Mouse (Mus musculus) MEL-GATA-1-ER (cell line): ENCODE results near the gene Hoxa11.
A peak's percentile ranks its signal among the peaks of the same experiment; 100 is the strongest.

Source experiments
- DNase-seq: peaks from one replicate; pipeline ENCODE4 v3.0.0-alpha.2; 2012; ENCODE audit warnings: low read depth; ENCODE audit errors: extremely low read depth

The Hoxa11 gene

DNA sequence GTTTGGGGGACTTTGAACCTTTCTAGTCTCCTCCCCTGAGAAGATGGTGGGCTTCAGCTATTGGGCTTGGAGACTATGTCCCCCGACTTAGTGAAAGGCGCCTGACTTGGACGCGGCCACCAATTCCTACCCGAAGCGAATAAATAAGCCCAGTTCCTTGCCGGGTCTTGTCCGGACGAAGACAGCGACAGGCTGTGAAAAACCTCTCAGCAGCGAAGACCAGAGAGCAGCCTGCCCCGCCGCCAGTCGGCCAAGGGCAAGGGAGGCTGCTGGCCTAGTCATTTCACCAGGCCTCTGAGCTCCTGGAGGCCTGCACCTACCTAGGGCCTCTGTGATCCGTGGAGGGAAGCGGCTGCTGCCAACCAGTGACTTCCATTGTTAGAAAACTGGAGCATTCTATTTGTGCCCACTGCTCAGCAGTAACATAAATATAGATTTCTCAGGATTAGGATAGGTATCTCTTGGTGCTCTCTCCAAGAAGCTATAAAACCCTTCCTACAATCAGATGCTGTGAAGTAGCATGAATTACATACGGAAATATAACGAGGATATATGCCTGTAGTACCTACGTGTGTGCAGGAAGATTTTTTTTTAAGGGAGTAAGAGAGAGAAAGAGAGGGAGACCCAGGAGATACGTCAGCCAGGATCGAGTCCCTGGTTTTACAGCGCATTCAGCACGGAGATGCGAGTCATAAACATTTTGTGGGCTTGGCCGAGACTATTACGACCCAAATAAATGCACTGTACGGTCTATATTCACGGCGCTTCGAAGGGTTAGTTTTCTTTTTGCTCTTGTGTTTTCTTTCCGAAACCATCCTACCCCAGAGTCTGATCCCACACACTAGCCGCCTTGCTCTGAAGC, 25.4 kb downstream of the Hoxa11 start:
- DNase-seq = no peak

DNA sequence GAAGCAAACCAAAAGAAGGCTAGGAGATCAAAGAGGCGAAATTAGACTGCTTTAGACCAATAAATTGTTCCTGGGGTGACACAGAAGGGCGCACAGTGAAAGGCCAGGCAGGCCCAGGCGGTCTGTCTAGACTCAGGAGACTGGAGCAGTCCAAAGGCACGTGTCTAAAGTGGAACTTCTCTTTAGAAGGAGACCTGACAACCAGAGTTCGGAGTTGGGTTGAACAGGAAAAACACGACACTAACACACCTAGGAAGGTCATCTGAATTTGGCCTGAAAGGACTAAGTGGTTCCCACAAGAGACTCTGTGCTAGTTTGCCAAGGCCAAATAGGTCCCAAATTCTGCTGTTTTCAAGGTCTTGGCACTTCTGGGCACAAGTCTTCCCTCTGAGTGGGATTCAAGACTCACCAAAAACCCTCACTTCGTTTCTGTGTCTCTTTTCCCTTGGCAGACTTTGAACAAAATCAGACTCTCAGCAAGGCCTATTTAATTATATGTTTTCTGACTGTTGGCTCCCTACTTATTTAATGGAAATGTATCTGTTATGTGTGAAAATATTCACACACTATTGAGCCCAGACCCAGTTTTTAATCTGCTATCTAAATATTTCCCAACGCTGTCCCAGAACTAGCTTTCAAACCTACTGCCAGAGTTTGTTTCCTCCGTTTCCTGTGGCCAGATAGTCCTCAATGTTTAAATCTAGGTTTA, 26.2 kb downstream of the Hoxa11 start:
- no peak for DNase-seq

DNA sequence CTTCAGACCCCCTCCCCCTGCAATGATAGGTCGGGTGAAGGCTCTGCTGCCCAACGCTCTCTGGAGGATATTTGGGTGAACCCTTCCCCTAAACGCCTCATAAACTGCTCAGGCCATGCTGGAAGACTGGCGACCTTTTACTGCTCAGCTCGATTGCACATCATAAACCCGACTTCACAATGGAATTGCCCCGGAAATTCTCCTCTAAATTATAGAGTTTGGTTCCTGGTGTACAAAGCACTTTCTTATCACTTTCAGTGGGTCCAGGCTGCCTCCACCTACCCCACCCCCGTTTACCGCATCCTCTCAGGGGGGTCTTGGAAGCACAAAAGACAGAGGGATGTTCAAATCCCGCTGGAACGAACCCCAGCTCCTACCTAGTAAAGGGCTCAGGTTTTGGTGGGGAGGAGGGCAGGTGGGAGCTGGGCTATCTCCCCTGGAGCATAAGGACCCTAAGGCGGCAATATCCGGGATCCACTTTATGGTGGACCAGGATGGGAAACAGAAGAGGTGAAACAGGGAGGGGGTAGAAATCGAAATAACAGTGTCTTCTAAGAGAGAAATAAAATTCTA, 26.9 kb downstream of the Hoxa11 start:
- no peak for DNase-seq

DNA sequence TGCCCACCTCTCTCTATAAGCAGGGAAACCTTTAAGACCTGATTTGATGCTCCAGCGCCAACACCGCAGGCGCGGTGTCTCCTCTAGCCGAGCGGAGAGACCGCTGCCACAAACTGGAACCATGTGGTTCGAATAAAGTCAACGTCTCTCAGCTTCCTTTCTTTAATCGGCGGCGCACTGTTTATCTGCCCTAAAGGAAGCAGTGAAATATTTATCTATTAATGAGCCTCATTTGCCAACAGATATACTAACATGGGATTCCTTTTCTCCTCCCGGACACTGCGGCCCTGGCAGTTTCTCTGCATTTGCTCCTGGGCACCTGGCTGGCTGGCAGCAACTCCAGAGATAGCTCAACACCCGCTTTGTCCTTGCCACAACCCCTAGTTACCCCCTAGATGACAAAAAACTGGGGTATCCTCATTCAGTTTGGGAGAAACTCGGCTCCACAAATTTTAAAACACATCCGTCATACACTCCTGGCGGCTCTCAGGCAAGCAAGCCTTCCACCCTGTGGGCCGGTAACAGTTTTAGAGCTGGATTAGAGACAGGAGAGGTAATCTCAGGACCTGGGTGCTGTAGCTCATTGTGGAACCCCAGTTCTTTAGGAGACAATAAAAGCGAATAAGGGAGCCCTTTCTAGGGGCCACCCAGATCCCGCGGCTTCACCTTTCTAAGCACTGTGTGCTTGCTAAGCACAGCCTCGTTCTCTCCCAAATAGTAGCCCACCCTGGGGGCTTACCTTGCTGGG, 27.5 kb downstream of the Hoxa11 start:
- DNase-seq = no peak

DNA sequence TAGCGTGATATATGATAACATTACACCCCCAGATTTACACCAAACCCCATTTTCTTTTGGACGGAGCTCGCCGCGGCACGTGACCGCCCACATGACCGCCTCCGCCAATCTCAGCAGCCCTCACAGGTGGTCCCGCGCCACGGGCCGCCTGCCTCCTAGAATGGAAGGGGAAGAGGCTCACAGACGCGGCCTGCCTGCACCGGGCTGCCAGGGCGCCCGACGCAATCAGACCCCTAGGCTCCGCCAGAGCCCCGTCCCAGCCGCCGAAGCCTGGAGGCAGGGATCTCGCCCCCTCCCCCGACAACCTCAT, 28.2 kb downstream of the Hoxa11 start:
- no peak for DNase-seq

DNA sequence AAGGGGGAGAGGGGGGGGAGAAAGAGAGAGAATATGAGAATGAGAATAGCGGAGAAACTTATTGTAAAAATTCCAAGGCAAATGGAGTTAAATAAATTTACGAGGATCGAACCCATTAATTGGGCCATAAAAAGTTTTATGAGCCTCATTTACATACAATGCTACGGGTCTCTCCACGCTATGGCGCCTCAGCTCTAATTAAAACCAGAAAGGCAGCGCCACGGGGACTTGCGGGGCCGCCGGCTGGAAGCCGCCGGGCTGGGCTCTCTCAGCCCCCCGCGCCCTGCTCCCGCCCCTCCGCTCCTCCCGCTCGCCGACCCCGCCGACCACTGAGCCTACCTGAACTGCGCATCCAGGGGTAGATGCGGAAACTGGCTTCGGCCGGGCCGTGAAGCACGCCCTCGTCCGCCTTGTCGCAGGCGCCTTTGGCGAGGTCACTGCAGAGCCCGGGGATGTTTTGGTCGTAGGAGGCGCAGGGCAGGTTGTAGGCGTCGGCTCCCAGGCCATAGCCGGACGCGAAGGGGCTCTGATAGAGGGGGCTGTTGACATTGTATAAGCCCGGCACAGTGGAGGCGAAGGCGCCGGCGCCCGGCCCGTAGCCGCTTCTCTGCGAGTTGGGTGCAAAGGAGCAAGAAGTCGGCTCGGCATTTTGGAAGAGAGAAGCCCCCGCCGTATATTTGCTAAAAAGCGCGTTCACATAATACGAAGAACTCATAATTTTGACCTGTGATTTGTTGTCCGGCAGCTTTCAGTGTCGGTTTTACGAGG, 28.7 kb downstream of the Hoxa11 start:
- DNase-seq = no peak

DNA sequence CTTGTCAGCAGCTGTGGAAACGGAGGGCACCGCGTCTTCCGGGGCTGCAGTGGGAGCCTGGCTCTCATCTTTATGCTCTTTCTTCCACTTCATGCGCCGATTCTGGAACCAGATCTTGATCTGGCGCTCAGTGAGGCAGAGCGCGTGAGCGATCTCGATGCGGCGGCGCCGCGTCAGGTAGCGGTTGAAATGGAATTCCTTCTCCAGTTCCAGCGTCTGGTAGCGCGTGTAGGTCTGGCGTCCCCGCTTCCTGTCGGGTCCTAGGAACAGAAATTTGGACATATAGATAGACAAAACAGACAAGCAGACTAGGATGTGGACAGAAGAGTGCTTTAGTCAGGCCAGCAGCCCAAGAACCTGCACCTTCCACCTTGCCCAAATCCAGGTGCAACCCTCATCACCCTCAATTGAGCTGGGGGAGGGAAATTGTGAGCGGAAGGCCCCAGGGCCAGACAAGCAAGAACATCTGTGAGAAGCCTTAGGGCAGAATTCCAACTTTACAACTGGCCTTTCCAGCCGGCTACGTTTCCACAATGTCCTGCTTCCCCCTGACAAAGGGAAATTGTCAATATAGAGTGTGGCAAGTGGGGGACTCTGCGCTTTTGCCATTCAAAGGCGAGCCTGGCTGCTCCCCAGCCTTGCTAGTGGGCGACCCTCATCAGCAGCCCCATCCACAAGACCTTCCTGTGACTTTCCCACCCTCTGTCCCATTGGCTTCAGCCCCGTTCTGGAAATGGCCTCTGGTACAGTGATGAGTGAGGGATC, 29.7 kb downstream of the Hoxa11 start:
- DNase-seq = no peak

DNA sequence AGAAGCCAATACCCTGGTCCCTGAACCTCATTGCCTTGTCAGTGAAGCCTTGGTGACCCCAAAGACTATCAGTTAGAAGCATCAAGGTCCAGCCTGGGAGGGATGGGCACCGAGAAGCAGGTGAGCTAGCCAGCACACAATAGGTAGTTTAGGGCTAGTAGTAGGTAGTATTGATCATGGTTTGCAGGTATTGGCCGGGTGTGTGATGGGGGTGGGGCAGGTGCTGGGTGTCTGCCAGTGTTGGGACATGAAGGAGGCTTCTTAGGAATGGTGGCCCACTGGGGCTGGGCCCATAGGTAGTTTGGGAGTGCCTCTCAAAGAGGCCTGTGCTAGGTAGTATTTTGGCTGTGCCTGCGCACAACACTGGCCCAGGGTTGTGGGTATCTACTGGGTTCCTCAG, 30.5 kb downstream of the Hoxa11 start:
- no peak for DNase-seq

DNA sequence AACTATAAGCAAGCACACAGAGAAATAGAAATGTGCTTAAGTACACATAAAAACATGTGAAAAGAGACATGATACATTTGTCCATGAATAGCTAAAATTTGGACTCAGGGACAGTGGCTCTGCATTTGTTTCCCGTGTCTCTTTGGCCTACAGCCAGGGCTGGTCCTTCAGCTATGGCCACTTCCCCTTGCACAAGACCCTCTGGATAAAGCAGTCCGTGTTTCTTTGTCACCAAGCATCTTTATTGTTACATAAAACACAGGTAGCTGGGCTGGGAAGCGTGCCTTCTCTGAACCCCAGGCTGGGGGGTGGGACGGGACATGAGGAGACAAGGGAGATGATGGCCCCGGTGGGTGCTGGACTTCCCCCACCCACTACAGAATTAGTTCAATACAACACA, 31.3 kb downstream of the Hoxa11 start:
- DNase-seq = no peak

DNA sequence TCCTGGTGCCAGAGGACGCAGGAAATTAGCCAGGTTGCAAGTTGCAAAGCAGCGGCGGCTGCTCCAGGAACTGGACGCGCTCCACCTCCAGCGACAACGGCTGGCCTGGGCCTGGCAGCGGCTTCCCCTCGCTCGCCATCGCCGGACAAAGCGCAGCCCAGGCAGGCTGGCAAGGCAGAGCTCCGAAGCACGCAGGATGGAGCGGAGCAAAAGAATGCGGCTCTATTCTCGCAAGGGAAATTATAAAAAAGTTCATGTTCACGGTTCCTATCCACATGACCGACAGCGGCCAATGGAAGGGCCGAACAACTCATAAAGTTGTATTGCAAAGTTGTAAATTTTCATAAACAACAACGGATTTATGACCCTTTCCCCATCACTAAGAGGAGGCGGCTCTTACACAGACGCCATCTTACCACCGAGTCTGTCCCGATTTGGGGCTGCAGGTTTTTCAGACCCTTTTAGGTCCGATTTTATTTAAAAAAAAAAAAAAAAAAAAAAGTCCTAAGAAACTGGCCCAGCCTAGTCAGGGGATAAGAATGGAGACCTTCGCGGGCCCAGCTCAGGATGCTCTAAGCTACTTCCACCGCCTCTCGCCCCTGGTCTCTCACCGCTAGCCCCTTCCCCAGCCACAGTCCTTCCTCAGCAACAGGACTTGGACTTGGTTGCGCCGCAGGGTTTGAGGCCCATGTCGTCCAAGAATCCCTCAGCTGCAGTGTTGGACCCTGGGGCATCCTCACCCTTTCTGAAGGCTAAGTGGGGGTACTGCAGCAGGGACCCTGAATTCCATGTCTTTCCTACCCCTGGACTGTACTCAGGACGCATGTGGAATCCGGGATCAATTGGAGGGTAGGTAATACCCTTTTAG, 32.3 kb downstream of the Hoxa11 start, which contains the start of the genes Hoxa3 and Gm28308:
Gene Hoxa3 (minus strand): TSS at position 218 of the 868 bp plus-strand sequence.
Gene Gm28308 (minus strand): TSS at position 221 of the 868 bp plus-strand sequence.
- DNase-seq = no peak

DNA sequence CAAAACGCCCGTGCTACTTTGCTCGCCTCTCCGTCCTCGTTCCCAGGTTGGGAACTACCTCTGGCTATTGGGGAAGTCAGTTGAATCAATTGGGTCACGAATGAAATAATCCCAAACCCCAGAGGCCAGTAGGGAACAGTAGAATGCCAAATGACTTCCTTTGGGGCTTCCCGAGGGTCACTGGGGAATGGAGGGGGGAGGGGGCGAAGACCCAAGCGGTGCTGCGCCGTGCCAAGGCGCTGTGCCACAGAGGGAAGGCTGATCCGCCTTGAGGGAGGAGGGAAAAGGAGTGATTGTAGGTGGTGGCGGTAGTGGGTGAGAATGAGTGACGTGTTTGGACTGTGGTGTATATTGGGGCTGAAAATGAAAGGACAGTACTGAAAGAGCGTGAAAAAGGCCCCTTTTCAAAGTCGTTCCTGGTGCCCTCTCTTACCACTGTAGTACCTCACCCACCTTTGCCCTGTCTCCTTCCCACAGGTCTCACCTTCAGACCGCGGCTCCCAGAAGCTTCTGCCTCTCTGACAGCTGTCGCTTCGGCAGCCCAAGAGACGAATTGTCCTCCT, 33.0 kb downstream of the Hoxa11 start:
- DNase-seq = no peak

DNA sequence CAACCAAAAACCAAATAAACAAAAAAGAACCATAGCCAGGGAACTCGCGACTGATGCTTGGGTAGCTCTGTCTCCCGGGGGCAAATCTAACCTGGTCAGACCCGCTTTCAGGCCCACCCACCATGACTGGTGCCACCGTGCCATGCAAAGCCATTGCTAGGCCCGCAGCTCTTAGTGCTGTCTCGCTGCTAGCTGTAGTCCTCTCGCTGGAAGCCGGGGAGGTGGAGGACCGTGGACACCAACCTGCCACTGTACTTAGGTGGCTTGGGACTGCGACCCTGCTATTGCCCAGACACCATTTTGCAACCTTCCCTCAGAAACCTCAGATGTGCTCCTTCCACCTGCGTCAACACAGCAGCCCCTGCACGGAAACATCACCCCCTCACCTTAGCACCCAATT, 33.6 kb downstream of the Hoxa11 start:
- no peak for DNase-seq

DNA sequence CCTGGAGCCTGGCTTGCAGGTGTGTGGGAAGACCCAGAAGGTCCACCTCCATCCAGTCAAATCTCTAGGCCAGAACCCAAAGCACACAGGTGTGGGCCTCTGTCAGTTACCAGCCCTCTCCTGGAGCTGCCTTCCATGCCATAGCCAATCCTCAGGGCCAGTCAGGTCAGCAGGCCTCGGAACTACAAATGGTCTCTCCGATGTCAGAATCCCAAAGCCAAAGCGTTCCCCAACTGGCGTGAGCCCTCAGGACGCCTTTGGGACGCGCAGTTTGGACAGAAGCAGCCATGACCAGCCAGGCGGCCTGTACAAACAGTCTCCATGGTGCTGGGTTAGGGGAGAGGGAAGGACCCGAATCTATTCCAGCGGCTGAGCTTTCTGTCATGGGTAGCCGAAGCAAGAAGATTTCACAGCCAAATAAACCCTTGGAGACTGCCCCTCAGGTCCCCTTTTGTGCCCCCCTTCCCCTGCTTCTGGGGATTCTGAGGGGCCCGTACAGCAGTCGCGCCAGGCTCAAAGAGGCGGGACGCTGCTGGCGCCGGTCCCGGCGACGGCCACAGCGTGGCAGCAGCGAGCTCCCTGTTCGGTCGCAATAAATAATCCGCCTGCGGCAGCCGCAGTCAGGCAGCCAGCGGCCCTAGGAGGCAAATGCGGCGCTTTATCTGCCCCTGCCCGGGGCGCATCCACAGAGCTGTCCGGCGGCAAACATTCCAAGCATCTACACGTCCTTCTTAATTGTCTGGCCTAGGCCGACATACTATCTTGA, 34.3 kb downstream of the Hoxa11 start:
- DNase-seq = peak; percentile 43

DNA sequence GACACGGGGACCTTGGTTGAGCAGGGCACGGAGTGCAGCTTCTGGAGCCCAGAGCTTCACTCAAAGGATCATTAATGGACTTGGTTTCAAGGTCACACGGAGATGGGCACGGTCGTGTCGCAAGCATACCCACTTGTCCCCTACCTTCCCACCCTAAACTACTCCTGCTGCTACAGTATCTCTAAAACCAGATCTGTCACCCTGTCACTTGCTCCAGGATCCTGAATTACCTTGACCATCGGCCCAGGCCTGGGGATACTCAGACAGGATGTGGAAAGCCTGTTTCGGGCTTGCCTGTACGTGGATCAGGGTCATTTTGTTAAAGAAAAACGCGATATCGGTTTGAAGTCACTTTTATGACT, 35.9 kb downstream of the Hoxa11 start:
- DNase-seq = no peak

DNA sequence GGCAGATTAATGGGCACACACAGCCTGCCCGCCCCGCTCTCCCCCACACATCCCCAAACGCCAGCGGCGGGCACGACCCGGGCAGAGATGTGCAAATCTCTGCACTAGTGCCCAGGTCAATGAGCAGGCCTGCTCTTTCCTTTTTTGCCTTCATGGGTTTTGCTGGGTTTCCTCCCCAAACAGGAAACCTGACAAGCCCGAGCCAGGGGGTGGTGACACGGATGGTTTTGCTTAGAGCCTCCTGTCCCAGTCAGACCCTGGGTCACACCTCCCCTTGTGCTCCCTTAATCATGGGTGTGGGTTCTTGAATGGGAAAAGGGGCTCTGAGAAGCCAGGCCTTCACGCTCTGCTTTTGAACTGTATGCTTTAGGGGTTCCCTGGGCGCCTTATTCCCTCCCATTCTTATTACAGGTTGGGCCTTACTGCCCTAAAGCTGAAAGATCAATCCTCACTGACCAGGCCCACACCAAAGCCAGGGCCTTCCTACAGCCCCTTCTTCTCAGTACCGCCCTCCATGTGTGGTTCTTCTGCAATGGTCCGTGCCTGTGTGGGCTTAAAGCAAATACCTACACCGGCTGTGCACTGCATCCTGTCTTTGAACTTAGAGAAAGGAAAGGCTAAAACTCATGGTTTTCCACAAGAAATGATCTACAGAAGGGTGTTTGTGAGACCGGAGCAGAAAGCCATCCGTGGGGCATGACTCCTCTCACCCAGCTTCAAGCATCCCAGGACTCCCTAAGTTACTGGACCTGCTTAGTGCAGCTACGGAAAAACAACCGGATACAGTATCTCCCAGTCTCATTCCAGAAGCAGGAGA, 36.5 kb downstream of the Hoxa11 start:
- no peak for DNase-seq

DNA sequence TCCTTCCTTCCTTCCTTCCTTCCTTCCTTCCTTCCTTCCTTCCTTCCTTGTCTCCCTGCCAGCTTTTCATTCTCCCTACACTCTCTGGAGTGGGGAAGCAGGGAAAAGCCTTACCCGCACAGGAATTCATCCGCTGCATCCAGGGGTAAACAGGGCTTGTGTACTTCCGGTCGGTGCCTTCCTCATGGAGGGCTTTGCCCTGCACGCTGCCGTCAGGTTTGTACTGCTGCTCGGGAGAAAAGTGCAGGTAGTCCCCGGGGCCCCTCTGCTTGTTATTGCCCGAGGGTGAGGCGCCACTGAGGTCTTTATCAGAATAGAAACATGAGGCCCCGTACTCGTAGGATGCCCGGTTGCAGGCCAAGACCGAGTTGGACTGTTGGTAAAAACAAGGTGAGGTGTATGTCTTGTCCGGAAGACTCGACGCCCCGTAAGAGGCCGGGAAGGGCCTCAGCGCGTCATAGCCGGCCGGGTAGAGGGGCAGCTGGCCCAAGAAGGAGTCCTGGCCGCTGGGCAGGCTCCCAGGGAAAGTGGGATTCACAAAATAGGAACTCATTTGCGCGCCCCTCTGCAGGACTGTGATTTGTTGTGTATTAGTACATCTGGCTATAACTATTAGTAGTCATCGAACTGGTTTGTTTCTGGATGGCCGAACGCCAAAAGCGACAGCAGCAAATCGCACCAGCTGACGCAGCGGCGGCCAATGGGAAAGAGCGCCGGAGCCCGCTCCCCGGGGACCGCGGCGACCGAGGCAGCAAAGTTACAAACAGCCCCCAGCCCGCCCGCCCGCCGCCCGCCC, 37.3 kb downstream of the Hoxa11 start, which contains the start of gene Hoxa6:
Gene Hoxa6 (minus strand): TSS at position 651 of the 796 bp plus-strand sequence.
- no peak for DNase-seq

DNA sequence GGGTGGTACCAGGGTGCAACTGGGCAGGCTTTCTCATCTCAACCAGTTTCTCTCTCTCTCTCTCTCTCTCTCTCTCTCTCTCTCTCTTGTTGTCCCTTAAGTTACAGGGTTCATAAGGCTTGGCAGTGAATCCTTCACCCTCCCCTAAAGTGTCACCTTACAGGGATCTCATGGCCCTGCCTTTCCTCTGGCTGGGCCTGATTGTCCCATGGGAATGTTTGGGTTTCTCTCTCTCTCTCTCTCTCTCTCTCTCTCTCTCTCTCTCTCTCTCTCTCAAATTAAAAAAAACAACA, 38.0 kb downstream of the Hoxa11 start:
- no peak for DNase-seq
